Mouse (Mus musculus) lung, adult 2 months (tissue): ENCODE measurements around the gene Ndufb2. TPM values are rescaled to one million over a fixed set of nuclear protein-coding genes. Genes with fewer than 3 reads are reported as not detected.
A peak's percentile ranks its signal among the peaks of the same experiment; 100 is the strongest.

Experiments used
- DNase-seq: peaks from one replicate; pipeline ENCODE4 v3.0.0; 2022
- H3K4me1 ChIP-seq: fragments of 200-500 bp; 2 replicates; pipeline ENCODE4 v1.6.1; 2011; ENCODE audit warnings: low read length; ENCODE audit not compliant: control insufficient read depth, insufficient read depth
- H3K4me3 ChIP-seq: fragments of 200-500 bp; replicated peaks from 2 replicates; pipeline ENCODE3; 2011; ENCODE audit warnings: low read depth, mild to moderate bottlenecking, control low read depth, low read length; ENCODE audit errors: extremely low read depth
- CTCF ChIP-seq: fragments of 200-500 bp; IDR thresholded peaks from 2 replicates; pipeline ENCODE4 v1.5.1; 2011; ENCODE audit warnings: mild to moderate bottlenecking, low read length, control low read depth; ENCODE audit not compliant: insufficient read depth
- POLR2A ChIP-seq: fragments of 200-500 bp; IDR thresholded peaks from 2 replicates; pipeline ENCODE4 v1.6.1; 2011; ENCODE audit warnings: low read depth, mild to moderate bottlenecking, control low read depth, low read length, borderline replicate concordance; ENCODE audit errors: extremely low read depth
- WGBS: fragments of 180-500 bp; shearing (Covaris S2); methylation state at CpG from one replicate; pipeline ENCODE4 v1.1.7; 2018; 5-methylcytosine and 5-hydroxymethylcytosine counted together
- polyA plus RNA-seq: library from polyadenylated mRNA; depleted of rRNA; stranded (reverse); fragments of >200 nt; gene quantifications from 2 replicates; pipeline ENCODE4 v1.2.3, GENCODE M21; 2012

Ndufb2 gene
- polyA plus RNA-seq, 1 experiment: 162 TPM

GRCm38 (mm10) chr6:39556900-39557659 lies 35.3 kb upstream of the Ndufb2 start:
- Histone ChIP-seq H3K4me1 (no peaks in the 10 kb centered on the region), H3K4me3 (peak overlapping the region; percentile 70)
- peak; percentile 42 for DNase-seq
- TF ChIP-seq POLR2A: no peak
- no peak for TF ChIP-seq CTCF
- 2% methylated on average over 53 of the region's 54 CpGs for WGBS

- H3K4me1 ChIP-seq: peaks cover 3% of the 10 kb centered on the region; the same call in 1 of the 2 replicates
Measured at GRCm38 (mm10) chr6:39557723-39558261, 34.6 kb upstream of the Ndufb2 start, which contains the start of gene Dennd2a. Dennd2a (minus strand) TSS chr6:39557867.

GRCm38 (mm10) chr6:39559276-39559939 lies 33.0 kb upstream of the Ndufb2 start:
- H3K4me3 ChIP-seq: no peak overlapping the region
- WGBS: 63% methylated on average over 6 of the region's 6 CpGs
- no peak for DNase-seq
- peaks cover 3% of the 10 kb centered on the region; the same call in 1 of the 2 replicates for H3K4me1 ChIP-seq
- TF ChIP-seq POLR2A (no peak), CTCF (no peak)

More at GRCm38 (mm10) chr6:39557723-39558261, 34.6 kb upstream of the Ndufb2 start, which contains the start of gene Dennd2a:
- TF ChIP-seq POLR2A (no peak), CTCF (no peak)
- DNase-seq: peak; percentile 48
- WGBS: 2% methylated on average over 47 of the region's 50 CpGs
- peak within 1 kb of the TSS; percentile 70 for H3K4me3 ChIP-seq

- H3K4me3 ChIP-seq: no peak overlapping the region
- peaks cover 3% of the 10 kb centered on the region; the same call in 1 of the 2 replicates for H3K4me1 ChIP-seq
- TF ChIP-seq POLR2A: no peak
- peak; percentile 22; the same call in 1 of the 2 replicates for TF ChIP-seq CTCF
- 17% methylated on average over 23 of the region's 23 CpGs for WGBS
- peak; percentile 61 for DNase-seq
Measured at GRCm38 (mm10) chr6:39562166-39563015, 30.0 kb upstream of the Ndufb2 start.

GRCm38 (mm10) chr6:39567528-39567927 lies 24.8 kb upstream of the Ndufb2 start:
- TF ChIP-seq POLR2A (no peak), CTCF (0 out of 2 replicates have a peak, but pooled peaks have one; percentile 6)
- H3K4me3 ChIP-seq: no peak overlapping the region
- 10% methylated on average over 5 of the region's 5 CpGs for WGBS
- no peak for DNase-seq
- H3K4me1 ChIP-seq: no peaks in the 10 kb centered on the region; the same call in 1 of the 2 replicates

- TF ChIP-seq CTCF (no peak), POLR2A (no peak)
- Histone ChIP-seq H3K4me3 (no peak overlapping the region), H3K4me1 (peaks cover 3% of the 10 kb centered on the region; the same call in 1 of the 2 replicates)
- no peak for DNase-seq
- 55% methylated on average over 3 of the region's 3 CpGs for WGBS
Measured at GRCm38 (mm10) chr6:39570426-39570825, 21.9 kb upstream of the Ndufb2 start.

- no peak for TF ChIP-seq CTCF
- peak; percentile 84; the same call in 1 of the 2 replicates for TF ChIP-seq POLR2A
- H3K4me3 ChIP-seq: peak within 1 kb of the TSS; percentile 70
- H3K4me1 ChIP-seq: peaks cover 3% of the 10 kb centered on the region; the same call in 1 of the 2 replicates
- WGBS: under 1% methylated on average over 49 of the region's 49 CpGs
- peak; percentile 70 for DNase-seq
Measured at GRCm38 (mm10) chr6:39573791-39574554, 18.4 kb upstream of the Ndufb2 start, which contains the start of gene Adck2. Adck2 (plus strand) TSS chr6:39573873.

- DNase-seq: no peak
- Histone ChIP-seq H3K4me1 (peaks cover 3% of the 10 kb centered on the region; the same call in 1 of the 2 replicates), H3K4me3 (peak overlapping the region; percentile 70)
- TF ChIP-seq POLR2A (no peak), CTCF (no peak)
- 24% methylated on average over 10 of the region's 10 CpGs for WGBS
Measured at GRCm38 (mm10) chr6:39574555-39574869, 17.9 kb upstream of the Ndufb2 start.
